Mouse (Mus musculus) cerebellum, adult 11 months (tissue): ENCODE data around the gene Zpbp2.
"Not testable (repeated sequence)": the region's sequence is repeated elsewhere in the genome, so short reads cannot be mapped to it uniquely, and the experiment has no call there.

Source experiments
- DNase-seq: peaks from one replicate; pipeline ENCODE4 v3.0.0; 2022

The Zpbp2 gene

GRCm38 (mm10) chr11:98595021-98595420, 44.1 kb downstream of the Zpbp2 start:
- DNase-seq: no peak

GRCm38 (mm10) chr11:98595473-98595872, 44.6 kb downstream of the Zpbp2 start:
- DNase-seq: no peak

- DNase-seq: no peak
Observed at GRCm38 (mm10) chr11:98595955-98596354, 45.1 kb downstream of the Zpbp2 start.

- DNase-seq: no peak
Observed at GRCm38 (mm10) chr11:98597363-98597762, 46.5 kb downstream of the Zpbp2 start.

- DNase-seq: no peak
Observed at GRCm38 (mm10) chr11:98597991-98598390, 47.1 kb downstream of the Zpbp2 start, which contains the start of gene Lrrc3c. Lrrc3c (plus strand) TSS chr11:98598291.

GRCm38 (mm10) chr11:98598851-98599290, 48.0 kb downstream of the Zpbp2 start:
- peak; percentile 57 for DNase-seq

GRCm38 (mm10) chr11:98599291-98599690, 48.4 kb downstream of the Zpbp2 start:
- DNase-seq: peak; percentile 34

- no peak for DNase-seq
Observed at GRCm38 (mm10) chr11:98602090-98602690, 51.3 kb downstream of the Zpbp2 start.

GRCm38 (mm10) chr11:98603953-98604352, 53.1 kb downstream of the Zpbp2 start:
- DNase-seq: no peak

- DNase-seq: not testable (repeated sequence)
Observed at GRCm38 (mm10) chr11:98604911-98605310, 54.0 kb downstream of the Zpbp2 start.

GRCm38 (mm10) chr11:98606763-98607162, 55.9 kb downstream of the Zpbp2 start:
- no peak for DNase-seq
